Mouse (Mus musculus): ENCODE data around the gene Sirpa. TPM values are rescaled to one million over a fixed set of nuclear protein-coding genes. Genes with fewer than 3 reads are reported as not detected.

Sirpa gene
- polyA plus RNA-seq, 1 experiment from 2014 or later, result 14.4 TPM

DNA sequence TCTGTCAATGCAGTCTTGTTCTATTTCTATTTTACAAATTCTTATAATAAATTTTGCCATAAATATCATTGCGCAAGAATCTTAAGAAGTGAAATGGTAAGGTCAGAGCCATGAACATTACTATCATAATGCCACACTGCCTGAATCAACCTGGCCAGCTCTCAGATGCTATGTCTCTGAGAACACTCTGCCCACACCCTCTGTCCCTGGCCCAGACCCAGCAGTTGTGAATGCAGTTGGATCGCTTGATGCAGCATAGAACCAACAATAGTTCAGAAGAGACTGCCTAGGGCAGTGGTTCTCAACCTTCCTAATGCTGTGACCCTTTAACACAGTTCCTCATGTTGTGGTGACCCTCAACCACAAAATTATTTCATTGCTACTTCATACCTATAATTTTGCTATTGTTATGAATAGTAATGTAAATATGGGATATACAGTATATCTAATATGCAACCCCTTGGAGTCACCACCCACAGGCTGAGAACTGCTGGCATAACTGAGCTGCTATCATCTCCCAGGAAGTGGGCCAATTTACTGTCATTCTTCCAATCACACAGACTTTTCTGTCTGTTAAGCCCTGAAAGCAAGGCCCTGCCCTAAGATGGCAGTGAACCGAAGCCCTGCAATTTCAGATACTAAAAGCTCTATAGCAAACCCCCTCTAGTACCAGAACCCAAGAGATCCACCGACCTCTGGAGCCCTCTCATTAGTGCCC, 61.8 kb downstream of the Sirpa start:
- 77% methylated on average over 4 of the region's 4 CpGs for WGBS
- no peak for ATAC-seq (ENCODE audit: insufficient number of reproducible peaks, low FRiP score)
- H3K27ac ChIP-seq (ENCODE audit: poor library complexity, severe bottlenecking), result no peak overlapping the region

GRCm38 (mm10) chr2:129655033-129655432, 62.4 kb downstream of the Sirpa start:
- Histone ChIP-seq H3K4me1 (replicated peaks) (peaks cover 5% of the 10 kb centered on the region), H3K9ac (no peak overlapping the region), H3K27me3 (replicated peaks) (no peaks in the 10 kb centered on the region), H3K4me3 (no peak overlapping the region), H3K27ac (ENCODE audit: poor library complexity, severe bottlenecking) (no peak overlapping the region), H3K4me2 (no peak overlapping the region), H3K36me3 (no peaks in the 10 kb centered on the region), H3K9me3 (replicated peaks) (no peaks in the 10 kb centered on the region; the same call in 1 of the 2 replicates)
- WGBS, result 87% methylated on average over 4 of the region's 4 CpGs
- no peak for ATAC-seq (ENCODE audit: insufficient number of reproducible peaks, low FRiP score)

More for the DNA sequence above, 61.8 kb downstream of the Sirpa start:
- no peak overlapping the region for H3K4me2 ChIP-seq
- no peaks in the 10 kb centered on the region for H3K27me3 ChIP-seq (replicated peaks)
- no peaks in the 10 kb centered on the region for H3K36me3 ChIP-seq
- peaks cover 5% of the 10 kb centered on the region for H3K4me1 ChIP-seq (replicated peaks)
- H3K4me3 ChIP-seq, result no peak overlapping the region
- H3K9me3 ChIP-seq (replicated peaks), result no peaks in the 10 kb centered on the region; the same call in 1 of the 2 replicates
- no peak overlapping the region for H3K9ac ChIP-seq

GRCm38 (mm10) chr2:129658796-129659195, 66.2 kb downstream of the Sirpa start:
- no peak overlapping the region for H3K4me2 ChIP-seq
- no peak overlapping the region for H3K9ac ChIP-seq
- no peaks in the 10 kb centered on the region for H3K9me3 ChIP-seq (replicated peaks)
- no peak overlapping the region for H3K4me3 ChIP-seq
- no peak overlapping the region for H3K27ac ChIP-seq (ENCODE audit: poor library complexity, severe bottlenecking)
- ATAC-seq (ENCODE audit: insufficient number of reproducible peaks, low FRiP score), result no peak
- no peaks in the 10 kb centered on the region for H3K36me3 ChIP-seq
- no peaks in the 10 kb centered on the region for H3K4me1 ChIP-seq (replicated peaks)
- 81% methylated on average over 4 of the region's 4 CpGs for WGBS
- no peaks in the 10 kb centered on the region for H3K27me3 ChIP-seq (replicated peaks)

- no peak overlapping the region for H3K27ac ChIP-seq (ENCODE audit: poor library complexity, severe bottlenecking)
- H3K4me3 ChIP-seq, result no peak overlapping the region
- no peaks in the 10 kb centered on the region for H3K4me1 ChIP-seq (replicated peaks)
- no peaks in the 10 kb centered on the region for H3K9me3 ChIP-seq (replicated peaks)
- no peaks in the 10 kb centered on the region for H3K36me3 ChIP-seq
- no peaks in the 10 kb centered on the region for H3K27me3 ChIP-seq (replicated peaks)
- 60% methylated on average over 6 of the region's 6 CpGs for WGBS
- H3K4me2 ChIP-seq, result no peak overlapping the region
- no peak for ATAC-seq (ENCODE audit: insufficient number of reproducible peaks, low FRiP score)
- H3K9ac ChIP-seq, result no peak overlapping the region
These were observed 67.4 kb downstream of the Sirpa start for GRCm38 (mm10) chr2:129660020-129660419.

- H3K36me3 ChIP-seq, result no peaks in the 10 kb centered on the region
- H3K27me3 ChIP-seq (replicated peaks), result no peaks in the 10 kb centered on the region
- H3K4me3 ChIP-seq, result no peak overlapping the region
- H3K4me1 ChIP-seq (replicated peaks), result no peaks in the 10 kb centered on the region
- no peak overlapping the region for H3K27ac ChIP-seq (ENCODE audit: poor library complexity, severe bottlenecking)
- WGBS, result 47% methylated on average over 4 of the region's 4 CpGs
- H3K9ac ChIP-seq, result no peak overlapping the region
- no peak overlapping the region for H3K4me2 ChIP-seq
- ATAC-seq (ENCODE audit: insufficient number of reproducible peaks, low FRiP score), result no peak
- no peaks in the 10 kb centered on the region for H3K9me3 ChIP-seq (replicated peaks)
These were observed 69.8 kb downstream of the Sirpa start for GRCm38 (mm10) chr2:129662484-129662883.

GRCm38 (mm10) chr2:129671911-129672310, 79.3 kb downstream of the Sirpa start:
- Histone ChIP-seq H3K36me3 (no peaks in the 10 kb centered on the region), H3K4me1 (replicated peaks) (no peaks in the 10 kb centered on the region), H3K4me2 (no peak overlapping the region), H3K9me3 (replicated peaks) (0 out of 2 replicates have a peak, but pooled peaks cover 3% of the 10 kb centered on the region), H3K4me3 (no peak overlapping the region), H3K27me3 (replicated peaks) (peaks cover 9% of the 10 kb centered on the region; the same call in 1 of the 2 replicates), H3K27ac (ENCODE audit: poor library complexity, severe bottlenecking) (no peak overlapping the region), H3K9ac (no peak overlapping the region)
- WGBS, result 47% methylated on average over 4 of the region's 4 CpGs
- ATAC-seq (ENCODE audit: insufficient number of reproducible peaks, low FRiP score), result no peak

- WGBS, result 27% methylated on average over 13 of the region's 13 CpGs
- H3K4me2 ChIP-seq, result no peak overlapping the region
- no peak for ATAC-seq (ENCODE audit: insufficient number of reproducible peaks, low FRiP score)
These were observed 82.5 kb downstream of the Sirpa start for GRCm38 (mm10) chr2:129674935-129675634.

DNA sequence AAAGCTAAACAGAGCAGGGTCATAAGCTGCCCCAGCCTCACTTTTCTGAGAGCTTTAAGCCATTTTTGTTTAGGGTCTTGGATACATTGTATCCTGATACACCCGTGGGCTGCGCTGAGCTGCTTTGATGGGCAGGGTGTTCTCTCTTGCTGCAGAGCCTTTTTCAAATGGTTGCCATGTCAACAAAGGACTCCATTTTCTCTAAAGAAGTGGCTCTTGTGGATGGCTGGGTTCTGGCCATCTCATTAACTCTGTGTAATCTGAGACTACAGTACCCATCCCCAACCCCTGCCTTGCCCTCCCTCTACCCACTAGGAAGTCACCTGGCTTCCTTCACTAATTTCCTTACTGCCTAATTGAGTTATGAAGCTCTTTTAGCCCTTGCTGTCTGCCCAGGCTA, 85.0 kb downstream of the Sirpa start:
- Histone ChIP-seq H3K36me3 (no peaks in the 10 kb centered on the region), H3K4me1 (replicated peaks) (no peaks in the 10 kb centered on the region), H3K27ac (ENCODE audit: poor library complexity, severe bottlenecking) (no peak overlapping the region), H3K27me3 (replicated peaks) (peaks cover 15% of the 10 kb centered on the region), H3K4me3 (no peak overlapping the region), H3K9me3 (replicated peaks) (no peaks in the 10 kb centered on the region), H3K9ac (no peak overlapping the region), H3K4me2 (no peak overlapping the region)
- ATAC-seq (ENCODE audit: insufficient number of reproducible peaks, low FRiP score), result no peak
- WGBS, result 70% methylated on average over 2 of the region's 2 CpGs

More at GRCm38 (mm10) chr2:129674935-129675634, 82.5 kb downstream of the Sirpa start:
- Histone ChIP-seq H3K9ac (no peak overlapping the region), H3K27ac (ENCODE audit: poor library complexity, severe bottlenecking) (no peak overlapping the region), H3K9me3 (replicated peaks) (0 out of 2 replicates have a peak, but pooled peaks cover 3% of the 10 kb centered on the region), H3K4me3 (no peak overlapping the region), H3K36me3 (no peaks in the 10 kb centered on the region), H3K27me3 (replicated peaks) (peaks cover 18% of the 10 kb centered on the region), H3K4me1 (replicated peaks) (no peaks in the 10 kb centered on the region)

GRCm38 (mm10) chr2:129679066-129679465, 86.4 kb downstream of the Sirpa start:
- Histone ChIP-seq H3K27ac (ENCODE audit: poor library complexity, severe bottlenecking) (no peak overlapping the region), H3K4me1 (replicated peaks) (no peaks in the 10 kb centered on the region), H3K27me3 (replicated peaks) (peaks cover 15% of the 10 kb centered on the region), H3K36me3 (no peaks in the 10 kb centered on the region), H3K4me3 (no peak overlapping the region), H3K9ac (no peak overlapping the region), H3K9me3 (replicated peaks) (no peaks in the 10 kb centered on the region), H3K4me2 (no peak overlapping the region)
- WGBS, result 71% methylated on average over 5 of the region's 5 CpGs
- ATAC-seq (ENCODE audit: insufficient number of reproducible peaks, low FRiP score), result no peak

DNA sequence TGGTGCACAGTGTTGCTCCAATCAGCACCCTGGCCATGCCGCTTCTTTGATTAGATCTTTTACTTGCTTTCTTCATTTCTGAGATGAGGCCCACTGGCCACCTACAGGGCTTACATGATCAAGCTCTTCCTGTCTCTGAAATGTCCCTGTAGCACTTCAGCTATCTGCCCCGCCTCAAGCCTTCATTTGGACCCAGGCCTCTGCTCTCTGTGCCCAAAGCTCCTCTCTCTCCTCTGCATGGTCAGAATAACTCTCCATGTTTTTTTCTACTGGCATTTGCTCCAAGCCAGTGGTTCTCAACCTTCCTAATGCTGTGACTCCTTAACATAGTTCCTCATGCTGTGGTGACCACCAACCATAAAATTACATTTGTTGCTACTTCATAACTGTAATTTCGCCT, 87.6 kb downstream of the Sirpa start:
- WGBS, result 66% methylated on average over 3 of the region's 3 CpGs
- no peak for ATAC-seq (ENCODE audit: insufficient number of reproducible peaks, low FRiP score)
- no peaks in the 10 kb centered on the region for H3K4me1 ChIP-seq (replicated peaks)

More for the DNA sequence above, 87.6 kb downstream of the Sirpa start:
- Histone ChIP-seq H3K27ac (ENCODE audit: poor library complexity, severe bottlenecking) (no peak overlapping the region), H3K9me3 (replicated peaks) (no peaks in the 10 kb centered on the region), H3K4me3 (no peak overlapping the region), H3K9ac (no peak overlapping the region), H3K4me2 (no peak overlapping the region), H3K36me3 (no peaks in the 10 kb centered on the region), H3K27me3 (replicated peaks) (peaks cover 15% of the 10 kb centered on the region)
